Mouse (Mus musculus) lung, postnatal 25 days (tissue): ENCODE data around the gene Kansl1l.

Experiments
- DNase-seq: peaks from one replicate; pipeline ENCODE4 v3.0.0; 2022; ENCODE audit warnings: low spot score

Gene Kansl1l

DNA sequence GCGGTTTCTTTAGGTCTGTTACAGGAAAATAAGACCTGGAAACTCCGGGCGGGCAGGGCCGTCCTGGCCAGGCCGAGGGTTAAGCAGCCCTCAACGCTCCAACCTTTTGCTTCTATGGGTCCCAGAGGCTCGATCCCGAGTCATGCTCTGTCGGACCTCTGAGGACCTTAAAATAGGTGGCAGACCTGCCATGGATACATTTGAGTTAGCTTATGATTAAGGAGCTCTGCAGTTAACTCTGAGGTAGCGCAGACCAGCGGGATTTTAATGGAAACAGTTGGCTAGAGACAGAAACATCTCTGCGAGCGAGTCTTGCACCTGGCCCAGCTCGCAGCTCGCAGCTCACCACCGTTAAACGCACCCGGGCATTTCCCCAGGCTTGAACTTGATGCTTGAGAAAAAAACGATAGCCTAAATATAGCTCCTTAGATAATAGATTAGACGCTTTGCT, 528 bp upstream of the Kansl1l start:
- no peak for DNase-seq

DNA sequence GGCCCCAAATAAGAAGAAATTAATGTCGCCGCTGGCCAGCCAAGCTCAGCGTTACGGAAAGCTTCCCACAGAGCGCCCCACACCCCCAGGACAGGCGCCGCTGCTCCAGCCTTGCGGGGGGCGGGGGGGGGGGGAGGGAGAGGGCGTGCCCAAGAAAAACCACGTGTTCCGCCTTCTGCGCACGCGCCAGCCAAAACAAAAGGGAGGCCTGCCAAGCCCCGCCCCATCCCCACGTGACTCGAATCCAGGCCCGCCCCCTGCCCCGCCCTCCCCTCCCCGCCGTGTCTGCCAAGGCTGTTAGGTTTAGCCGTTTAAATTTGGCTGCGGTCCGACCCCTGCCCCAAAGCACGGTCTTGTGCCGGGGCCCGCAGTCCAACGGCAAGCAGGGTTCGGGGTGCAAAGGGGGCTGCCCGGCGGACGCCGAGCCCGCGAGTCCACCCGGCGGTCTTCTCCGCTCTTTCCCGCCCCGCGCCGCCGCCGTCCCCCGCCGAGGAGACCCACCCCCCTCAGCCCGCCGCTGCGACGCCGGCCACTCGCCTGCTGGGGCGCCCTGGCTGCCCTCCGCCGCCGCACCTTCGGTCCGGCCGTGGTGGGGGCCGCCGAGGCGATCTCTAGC, 417 bp downstream of the Kansl1l start:
- DNase-seq = peak; percentile 87

DNA sequence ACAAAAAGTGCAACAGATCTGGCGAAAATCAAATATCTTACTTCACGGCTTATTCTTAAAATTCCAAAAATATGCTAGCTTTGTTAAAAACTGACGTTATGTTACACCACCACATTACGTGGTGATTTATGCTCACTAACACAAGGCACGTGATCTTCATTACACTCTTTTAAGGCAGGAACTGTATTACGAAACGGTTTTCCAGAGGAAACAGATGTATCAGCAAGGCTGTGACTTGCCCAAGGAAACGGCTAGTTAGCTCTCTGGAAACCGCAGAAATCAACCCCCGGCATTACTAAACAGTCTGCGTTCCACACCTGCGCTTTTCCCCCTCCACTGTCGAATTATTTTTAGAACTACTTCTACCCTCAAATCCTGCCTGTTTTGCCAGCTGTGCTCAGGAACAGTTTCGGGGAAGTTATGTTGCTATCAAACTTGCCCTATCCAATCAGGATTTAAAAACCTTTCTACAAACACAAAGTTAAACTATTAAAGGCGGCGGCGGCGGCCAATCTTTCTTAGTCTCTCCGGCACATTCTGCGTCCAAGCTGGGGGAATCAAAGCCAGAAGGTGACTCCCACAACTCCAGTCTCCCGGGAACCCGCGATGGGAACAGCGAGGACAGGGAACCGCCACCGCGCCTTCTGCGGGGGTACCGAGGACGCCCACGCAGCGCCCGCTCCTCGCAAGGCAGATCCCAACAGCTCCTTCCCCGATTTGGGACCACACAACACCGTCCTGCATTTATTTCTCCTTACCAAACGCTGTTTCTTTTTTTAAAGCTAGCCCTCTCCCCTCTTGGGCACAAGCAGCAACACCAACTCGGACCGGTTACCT, 1.2 kb downstream of the Kansl1l start:
- peak; percentile 80 for DNase-seq

DNA sequence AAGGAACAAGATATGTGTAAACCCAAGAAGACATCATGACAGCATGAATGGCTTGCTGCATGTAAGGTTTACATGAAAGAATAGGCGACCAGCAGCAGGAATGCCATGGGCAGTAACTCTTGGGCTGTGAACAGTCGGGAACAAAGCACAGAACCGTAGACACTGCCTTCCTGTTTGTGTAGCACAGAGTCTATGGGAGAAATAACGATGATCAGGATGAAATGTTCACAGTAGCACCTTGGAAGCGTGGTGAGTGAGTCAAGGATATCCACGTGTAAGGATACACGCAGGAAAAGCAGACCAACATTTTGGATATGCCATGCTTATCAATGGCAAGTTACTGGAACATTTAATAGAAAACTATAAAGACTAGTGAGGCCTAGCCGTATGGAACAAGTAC, 2.6 kb downstream of the Kansl1l start:
- no peak for DNase-seq

DNA sequence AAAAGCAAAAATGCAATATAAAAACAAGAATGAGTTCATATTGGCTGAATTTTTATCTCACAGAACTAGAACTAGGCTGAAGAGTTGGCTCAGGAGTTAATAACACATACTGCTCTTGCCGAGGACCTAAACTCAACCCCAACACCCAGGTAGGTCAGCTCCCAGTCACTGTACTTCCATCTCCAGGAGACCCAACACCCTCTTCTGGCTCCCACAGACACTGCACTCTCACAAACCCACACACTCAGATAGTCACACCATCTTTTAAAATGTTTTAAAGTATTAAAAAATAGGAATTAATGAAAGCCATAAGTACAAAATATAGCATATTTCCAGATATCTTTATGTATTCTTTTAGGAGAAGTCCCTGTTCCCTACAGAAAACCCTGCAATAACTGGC, 4.2 kb downstream of the Kansl1l start:
- DNase-seq = no peak

DNA sequence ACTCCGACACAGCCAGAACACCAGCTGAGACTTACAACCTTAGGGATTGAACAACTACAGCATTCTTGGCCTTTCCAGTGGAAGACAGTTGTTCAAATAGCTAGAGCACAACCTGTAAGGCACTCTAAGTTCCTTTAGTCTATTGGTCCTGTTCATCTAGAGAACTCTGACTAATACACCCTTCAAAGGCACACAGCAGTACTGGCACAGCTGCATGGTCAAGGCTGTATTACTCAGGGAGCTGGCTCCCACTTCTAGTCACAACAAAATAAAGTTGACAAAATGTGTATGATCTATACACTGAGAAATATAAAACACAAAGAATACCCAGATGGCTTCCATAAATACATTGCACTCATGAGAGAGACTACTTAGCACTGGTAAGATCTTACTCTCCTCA, 10.5 kb downstream of the Kansl1l start:
- DNase-seq = no peak

DNA sequence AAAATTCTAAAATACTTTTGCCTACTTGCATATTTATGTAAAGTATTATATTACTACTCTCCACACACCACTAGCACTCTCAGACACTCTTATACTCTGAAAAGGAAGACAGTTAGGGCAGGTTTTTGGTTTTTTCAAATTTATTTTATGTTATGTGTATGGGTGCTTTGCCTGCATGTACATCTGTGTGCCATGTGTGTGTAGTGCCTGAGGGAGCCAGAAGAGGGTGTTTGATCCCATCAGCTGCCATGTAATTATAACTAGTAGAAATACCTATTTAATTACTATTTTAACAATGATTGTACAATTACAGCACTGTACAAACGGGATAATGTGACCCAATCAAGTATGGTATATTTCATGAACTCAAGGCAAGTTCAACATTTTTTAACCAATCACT, 12.0 kb downstream of the Kansl1l start:
- no peak for DNase-seq

DNA sequence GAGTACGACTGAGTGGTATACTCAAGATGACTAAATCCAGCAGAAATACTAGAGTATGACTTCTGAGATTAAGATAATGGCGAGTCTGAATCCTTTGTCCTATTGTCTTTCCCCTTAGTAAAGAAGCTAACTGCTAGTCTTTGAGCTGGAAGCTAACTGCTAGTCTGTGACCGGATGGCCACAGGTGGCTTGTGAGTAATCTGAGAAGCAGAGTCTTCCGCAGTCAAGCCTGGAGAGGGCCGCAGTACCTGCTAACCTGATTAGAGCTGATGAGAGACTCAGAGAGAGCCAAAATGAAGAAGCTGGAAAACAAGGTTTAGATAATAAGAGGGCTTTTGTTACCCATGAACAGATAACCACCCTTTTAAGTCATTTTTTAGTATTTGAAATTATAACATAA, 12.7 kb downstream of the Kansl1l start:
- DNase-seq = no peak

DNA sequence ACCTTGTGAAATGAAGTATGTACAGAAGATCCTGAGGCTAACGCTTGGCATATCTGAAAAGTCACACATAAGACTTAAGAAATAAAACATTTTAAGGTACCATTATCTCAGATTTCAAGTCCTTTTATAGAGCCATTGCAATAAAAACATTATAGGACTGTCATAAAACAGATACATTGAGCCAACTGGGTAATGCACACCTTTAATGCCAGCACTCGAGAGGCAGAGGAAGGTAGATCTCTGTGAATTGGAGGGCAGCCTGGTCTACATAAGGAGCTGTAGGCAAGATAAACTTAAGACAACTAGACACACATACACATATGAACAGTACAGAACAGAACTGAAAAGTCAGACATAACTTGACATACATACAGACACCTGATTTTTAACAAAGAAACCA, 19.4 kb downstream of the Kansl1l start:
- DNase-seq = no peak

DNA sequence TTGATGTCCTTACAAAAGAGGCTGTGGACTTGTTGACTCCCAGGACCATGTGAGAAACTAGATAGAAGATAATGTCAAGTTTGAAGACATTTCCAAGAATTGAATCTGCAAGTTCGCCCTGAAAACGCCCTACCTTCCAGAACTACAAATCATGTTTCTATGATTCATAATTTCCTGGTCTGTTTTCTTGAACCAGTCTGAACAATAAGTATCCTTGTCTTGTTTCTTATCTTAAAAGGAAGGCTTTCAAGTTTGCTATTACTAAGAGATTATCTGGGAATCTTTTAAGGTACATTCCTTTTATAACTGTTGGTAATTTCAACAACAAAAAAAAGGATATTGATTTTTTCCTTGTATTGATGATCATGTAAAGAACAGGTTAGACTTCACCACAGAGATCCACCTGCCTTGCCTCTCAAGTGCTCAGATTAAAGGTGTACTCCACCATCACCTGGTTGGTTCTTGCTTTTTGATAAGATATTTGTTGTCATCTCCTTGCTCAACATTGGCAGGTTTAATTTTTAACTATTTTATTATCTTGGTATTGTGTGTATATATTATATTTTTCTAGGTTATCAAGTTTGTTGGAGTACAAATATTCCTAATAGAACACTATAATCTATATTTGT, 24.4 kb downstream of the Kansl1l start:
- no peak for DNase-seq

DNA sequence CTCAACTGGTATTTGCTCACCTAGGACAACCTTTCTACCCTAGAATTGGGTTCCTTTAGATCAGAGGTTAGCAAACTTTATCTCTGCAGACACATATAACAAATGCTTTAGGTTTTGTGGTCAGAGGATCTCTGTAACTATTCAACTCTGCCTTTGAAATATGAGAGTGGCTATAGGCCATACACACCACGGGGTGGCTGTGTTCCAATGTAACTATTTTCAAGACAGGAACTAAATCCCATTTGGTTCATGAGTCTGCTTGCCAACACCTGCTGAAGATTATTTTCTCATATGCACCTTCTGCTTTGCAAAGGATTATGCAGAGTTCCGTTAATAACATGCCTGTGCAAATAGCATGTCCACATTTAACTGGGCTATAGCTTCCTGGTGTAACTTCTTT, 35.1 kb downstream of the Kansl1l start:
- DNase-seq = no peak

DNA sequence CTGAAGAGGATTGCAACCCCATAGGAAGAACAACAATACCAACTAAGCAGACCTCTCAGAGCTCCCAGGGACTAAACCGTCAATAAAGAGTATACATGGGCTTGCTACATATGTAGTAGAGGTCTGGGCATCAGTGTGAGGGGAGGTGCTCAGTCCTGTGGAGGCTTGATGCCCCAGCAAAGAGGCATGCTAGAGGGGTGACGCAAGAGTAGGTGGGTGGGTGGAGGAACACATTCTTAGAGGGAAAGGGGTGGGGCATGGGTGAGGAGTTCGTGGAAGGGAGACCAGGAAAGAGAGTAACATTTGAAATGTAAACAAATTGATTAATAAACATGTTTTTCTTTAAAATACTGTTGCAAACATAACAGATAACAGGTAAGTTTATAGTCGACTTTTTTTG, 36.3 kb downstream of the Kansl1l start:
- no peak for DNase-seq

DNA sequence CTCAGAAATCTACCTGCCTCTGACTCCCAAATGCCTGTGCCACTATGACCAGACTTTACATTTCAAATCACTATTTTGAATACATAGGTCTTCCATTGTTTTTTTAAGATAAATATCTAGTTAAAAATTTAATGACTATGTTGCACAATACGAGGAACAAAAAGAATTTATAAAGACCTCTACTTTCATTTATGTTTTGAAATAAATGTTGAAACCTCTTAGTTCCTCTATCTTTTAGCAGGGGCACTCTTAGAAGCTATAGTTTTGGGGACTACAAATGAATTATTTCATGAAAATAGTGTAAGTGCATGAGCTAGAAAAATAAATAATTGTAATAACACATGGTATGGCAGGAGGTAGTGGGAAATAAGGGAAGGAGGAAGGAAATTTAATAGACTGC, 38.6 kb downstream of the Kansl1l start:
- DNase-seq = no peak

DNA sequence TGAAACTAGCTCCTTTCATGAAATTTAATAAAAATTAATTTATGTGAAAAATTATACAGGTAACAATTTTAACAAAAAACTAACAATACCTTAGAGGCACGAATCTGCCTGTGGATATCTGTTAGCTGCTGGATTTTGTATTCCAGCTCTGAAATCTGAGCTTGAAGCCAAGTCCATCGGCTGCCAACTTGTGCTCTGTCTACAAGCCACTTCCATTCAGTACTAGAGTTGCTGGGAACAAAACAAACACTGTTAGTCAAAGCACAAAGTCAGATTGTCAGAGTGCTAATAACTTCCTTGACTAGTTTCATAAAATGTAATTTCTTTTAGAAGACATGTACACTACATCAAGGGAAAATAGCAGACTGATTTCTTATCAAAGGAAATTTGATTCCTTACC, 39.5 kb downstream of the Kansl1l start:
- DNase-seq = peak; percentile 29

DNA sequence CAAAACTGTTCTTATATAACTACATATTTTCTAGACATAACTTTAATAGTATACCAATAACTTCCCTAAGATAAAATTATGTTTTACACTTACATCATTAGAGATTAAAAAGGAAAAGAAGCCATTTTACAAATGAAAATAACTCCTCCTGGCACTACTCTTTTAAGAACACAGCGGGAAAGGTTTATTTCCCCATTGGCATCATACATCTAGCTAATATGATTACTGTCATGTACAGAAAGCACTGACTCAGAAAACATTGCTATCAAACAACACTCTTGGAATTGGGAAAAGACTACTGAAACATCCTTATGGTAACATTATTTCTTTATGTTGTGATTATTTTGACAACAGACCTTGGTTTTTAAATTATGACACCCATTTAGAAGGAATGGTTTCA, 48.6 kb downstream of the Kansl1l start:
- DNase-seq = no peak

DNA sequence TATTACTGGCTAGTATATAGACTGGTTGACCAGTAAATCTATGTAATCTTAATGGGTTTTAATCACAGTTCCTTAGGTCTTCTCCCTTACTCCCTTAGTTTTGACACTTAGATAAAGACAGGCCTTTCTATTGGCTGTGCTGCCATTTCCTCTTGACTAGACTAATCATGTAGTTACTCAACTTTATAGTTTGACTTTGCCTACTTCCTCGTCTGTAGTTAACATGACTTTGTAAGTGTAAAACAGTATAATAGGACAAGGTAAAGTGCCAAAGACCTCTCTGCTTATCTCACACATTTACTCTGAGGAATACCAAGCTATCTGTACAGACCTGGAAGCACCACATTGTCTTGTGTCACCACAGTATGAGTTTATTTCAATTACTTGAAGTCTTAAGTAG, 86.8 kb downstream of the Kansl1l start:
- DNase-seq = no peak

DNA sequence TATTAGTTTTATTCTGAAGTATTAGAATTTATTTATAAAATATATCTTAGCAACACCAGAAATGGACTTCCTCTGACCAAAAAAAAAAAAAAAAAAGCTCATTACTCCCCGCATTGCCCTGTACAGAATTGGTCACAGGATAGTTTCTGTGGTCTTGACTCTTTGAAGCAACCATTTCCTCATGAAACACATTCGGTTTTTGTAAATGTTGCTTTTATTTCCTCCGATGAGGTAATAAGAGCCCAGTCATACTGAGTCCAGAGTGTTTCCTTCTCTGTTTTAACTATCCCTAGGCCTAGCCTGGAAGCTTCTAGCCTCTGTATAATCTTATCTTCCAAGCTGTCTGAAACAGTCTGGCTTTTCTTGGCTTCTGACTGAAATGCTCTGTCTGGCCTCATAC, 104.5 kb downstream of the Kansl1l start:
- no peak for DNase-seq

DNA sequence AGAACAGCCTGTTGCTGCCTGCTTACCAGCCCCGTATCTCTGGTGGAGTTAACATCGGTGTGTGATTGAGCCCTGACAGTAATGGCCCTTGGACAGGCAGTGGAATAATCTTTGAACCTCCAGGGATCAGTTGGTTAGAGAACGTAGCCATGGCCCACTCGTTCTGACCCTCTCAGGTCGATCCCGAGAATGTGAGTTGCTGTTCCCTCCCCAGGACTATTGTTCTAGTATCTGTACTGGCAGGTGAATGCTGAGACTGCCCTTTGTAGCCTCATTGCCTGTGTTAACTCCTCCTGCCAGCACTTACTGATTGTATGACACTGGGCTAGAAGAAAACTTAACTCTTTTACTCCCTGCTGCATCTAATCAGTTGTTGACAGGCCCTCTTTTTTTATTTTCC, 112.8 kb downstream of the Kansl1l start:
- DNase-seq = no peak

DNA sequence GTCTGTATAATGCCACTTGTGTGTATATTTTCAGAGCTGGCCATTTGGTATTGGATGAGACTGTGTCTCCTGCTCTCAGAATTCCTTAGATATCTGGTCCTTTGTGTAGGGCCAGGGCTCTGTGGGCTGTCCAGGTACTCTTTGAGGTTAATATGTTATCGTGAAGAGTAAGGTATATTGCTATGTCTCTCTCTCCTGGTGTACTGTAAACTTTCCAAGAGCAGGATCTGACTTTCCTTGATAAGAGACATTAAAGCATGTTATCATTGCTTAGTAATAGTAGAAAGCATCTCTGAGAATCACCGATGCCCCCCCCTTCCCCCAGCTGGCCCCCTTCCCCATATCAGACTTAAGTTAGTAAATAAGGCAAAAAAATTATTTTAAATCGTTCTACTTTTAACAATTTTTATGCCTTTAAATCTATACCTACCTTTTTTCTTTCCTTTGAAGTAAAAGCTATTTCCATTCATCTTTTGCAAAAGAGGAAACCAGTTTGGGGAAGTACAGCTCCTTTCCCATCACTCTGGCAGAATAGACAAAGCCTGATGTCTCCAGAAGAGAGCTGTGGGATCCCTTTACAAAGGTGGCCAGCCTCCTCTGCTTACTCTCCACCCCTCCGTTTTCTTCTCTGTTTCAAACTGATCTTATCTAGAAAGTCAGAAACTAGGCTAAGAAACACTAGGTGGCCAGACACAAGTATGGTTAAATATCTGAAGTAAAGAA, 114.6 kb downstream of the Kansl1l start:
- no peak for DNase-seq

DNA sequence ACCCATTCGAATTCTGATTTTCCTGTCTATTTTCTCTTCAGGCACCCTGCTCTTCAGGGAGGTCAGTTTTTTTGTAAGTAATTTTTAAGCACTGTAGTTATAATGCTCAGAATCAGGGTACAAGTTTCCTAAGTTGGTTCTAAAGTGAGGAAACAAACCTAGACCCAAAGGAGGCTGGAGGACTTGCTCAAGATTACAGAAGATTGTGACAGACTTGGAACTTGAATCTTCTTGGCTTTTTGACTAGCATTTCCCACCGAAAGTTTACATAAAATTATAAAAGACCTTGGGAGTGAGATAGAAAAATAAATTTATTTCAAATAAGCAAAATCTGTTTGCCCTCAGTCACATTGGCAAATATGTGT, 115.8 kb downstream of the Kansl1l start:
- DNase-seq = peak; percentile 12

DNA sequence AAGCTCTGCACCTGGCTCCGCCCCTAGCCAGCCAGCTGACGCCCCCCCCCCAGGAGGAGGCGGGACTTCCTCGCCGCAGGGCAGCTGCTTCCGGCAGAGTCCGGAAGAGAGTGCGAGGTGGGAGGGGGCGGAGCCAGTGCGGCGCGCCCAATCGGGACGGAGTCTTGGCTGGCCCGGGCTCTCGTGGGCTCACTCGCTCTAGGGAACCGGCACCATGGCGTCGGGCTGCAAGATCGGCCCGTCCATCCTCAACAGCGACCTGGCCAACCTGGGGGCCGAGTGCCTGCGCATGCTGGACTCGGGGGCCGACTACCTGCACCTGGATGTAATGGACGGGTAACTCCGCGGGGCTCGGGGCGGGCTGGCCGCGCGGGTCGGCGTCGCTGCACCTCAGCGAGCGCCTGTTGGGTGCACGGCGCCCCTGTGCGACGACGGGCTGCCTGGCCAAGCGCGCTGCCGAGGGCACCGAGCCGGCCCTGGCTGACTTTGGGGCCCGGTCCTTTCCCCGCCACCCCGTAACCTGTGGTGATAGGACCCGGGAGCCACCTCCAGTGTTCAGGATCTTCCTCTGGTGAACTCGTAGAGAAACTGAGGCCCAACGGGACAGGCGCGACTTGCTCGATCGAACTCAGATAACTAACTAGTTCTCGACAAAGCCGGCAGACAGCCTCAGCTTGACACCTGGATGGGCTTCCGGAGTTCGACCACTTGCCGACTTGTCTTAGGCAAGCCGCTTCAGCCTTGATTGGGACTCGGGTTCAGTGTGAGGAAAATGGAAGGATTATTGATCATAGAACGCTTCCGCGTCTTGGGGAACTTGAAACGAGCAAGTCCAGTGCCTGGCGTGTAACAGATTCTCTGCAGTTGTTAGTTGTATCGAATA, 116.4 kb downstream of the Kansl1l start, which contains the start of gene Rpe:
Rpe (plus strand) TSS at position 139 of the 883 bp plus-strand sequence.
- DNase-seq = peak; percentile 94
